Mouse (Mus musculus) heart, embryonic 10.5 days (tissue): ENCODE measurements around the gene Gzf1. TPM values are rescaled to one million over a fixed set of nuclear protein-coding genes. Genes with fewer than 3 reads are reported as not detected.

Source experiments
- DNase-seq: peaks from one replicate; pipeline ENCODE4 v3.0.0-alpha.2; 2017; ENCODE audit warnings: low spot score
- H3K27ac ChIP-seq: fragments of 300-500 bp; sonication (generic); 2 replicates; pipeline ENCODE4 v1.5.1; 2016; ENCODE audit warnings: mild to moderate bottlenecking
- H3K27me3 ChIP-seq: fragments of 300-500 bp; sonication (generic); 2 replicates; pipeline ENCODE4 v1.6.1; 2016; ENCODE audit warnings: mild to moderate bottlenecking; ENCODE audit not compliant: poor library complexity, insufficient read depth, severe bottlenecking
- H3K36me3 ChIP-seq: fragments of 300-500 bp; sonication (generic); 2 replicates; pipeline ENCODE4 v1.6.1; 2016; ENCODE audit warnings: mild to moderate bottlenecking, moderate library complexity
- H3K4me1 ChIP-seq: fragments of 300-500 bp; sonication (generic); 2 replicates; pipeline ENCODE4 v1.6.1; 2016; ENCODE audit warnings: mild to moderate bottlenecking
- H3K4me3 ChIP-seq: fragments of 300-500 bp; sonication (generic); 2 replicates; pipeline ENCODE4 v1.5.1; 2016; ENCODE audit warnings: mild to moderate bottlenecking, moderate library complexity
- H3K9me3 ChIP-seq: fragments of 300-500 bp; sonication (generic); 2 replicates; pipeline ENCODE4 v1.6.1; 2016; ENCODE audit warnings: mild to moderate bottlenecking, moderate library complexity
- WGBS: fragments of 180-500 bp; shearing (Covaris S2); methylation state at CpG from one replicate; pipeline ENCODE4 v1.1.7; 2016; 5-methylcytosine and 5-hydroxymethylcytosine counted together
- polyA plus RNA-seq: library from polyadenylated mRNA; unstranded; fragments of >200 nt; fragmentation: Nextera tagmentation; extraction: Ambion mirVana; gene quantifications from 2 replicates; pipeline ENCODE4 v1.2.1, GENCODE M21; 2016

Gene Gzf1
- polyA plus RNA-seq, 1 experiment from 2014 or later, result 18.3 TPM

- no peak for DNase-seq
- Histone ChIP-seq H3K9me3 (no peaks in the 10 kb centered on the region), H3K27me3 (no peaks in the 10 kb centered on the region), H3K4me1 (peaks cover 9% of the 10 kb centered on the region; the same call in 1 of the 2 replicates), H3K27ac (no peak overlapping the region), H3K36me3 (no peaks in the 10 kb centered on the region), H3K4me3 (no peak overlapping the region)
- 69% methylated on average over 2 of the region's 2 CpGs for WGBS
Observed at GRCm38 (mm10) chr2:148719271-148719995, 38.6 kb downstream of the Gzf1 start.

GRCm38 (mm10) chr2:148731614-148732326 lies 50.9 kb downstream of the Gzf1 start:
- Histone ChIP-seq H3K9me3 (no peaks in the 10 kb centered on the region), H3K4me3 (peak overlapping the region; percentile 87), H3K4me1 (peaks cover 6% of the 10 kb centered on the region; the same call in 1 of the 2 replicates), H3K27ac (peak overlapping the region; percentile 87), H3K27me3 (no peaks in the 10 kb centered on the region), H3K36me3 (no peaks in the 10 kb centered on the region)
- no peak for DNase-seq
- 2% methylated on average over 35 of the region's 35 CpGs for WGBS

- Histone ChIP-seq H3K9me3 (no peaks in the 10 kb centered on the region), H3K27ac (peak within 1 kb of the TSS; percentile 87), H3K36me3 (no peaks in the 10 kb centered on the region), H3K4me3 (peak within 1 kb of the TSS; percentile 87), H3K27me3 (no peaks in the 10 kb centered on the region), H3K4me1 (peaks cover 6% of the 10 kb centered on the region; the same call in 1 of the 2 replicates)
- WGBS, result 4% methylated on average over 18 of the region's 18 CpGs
- DNase-seq, result peak; percentile 97
Observed at GRCm38 (mm10) chr2:148732327-148733000, 51.6 kb downstream of the Gzf1 start, which contains the start of gene Napb. TSS of gene Napb (minus strand) at chr2:148732467.

Other genes with a start within 250 kb of the Gzf1 start
- gene Cd93, start 237.5 kb upstream of the Gzf1 start, polyA plus RNA-seq, result 10.3 and 19.7 TPM in 2 replicates
- 75.2 and 102 TPM in 2 replicates for gene Nxt1, start 8.4 kb upstream of the Gzf1 start, polyA plus RNA-seq
- 2.5 and 2.7 TPM in 2 replicates for gene Napb, start 51.4 kb downstream of the Gzf1 start, polyA plus RNA-seq
- gene Cstl1, start 69.3 kb downstream of the Gzf1 start, polyA plus RNA-seq, result not detected in 2 replicates
- not detected in 2 replicates for gene Cst11, start 90.5 kb downstream of the Gzf1 start, polyA plus RNA-seq
- gene 8030411F24Rik, start 101.0 kb downstream of the Gzf1 start, polyA plus RNA-seq, result not detected in 2 replicates
- gene Cst12, start 108.3 kb downstream of the Gzf1 start, polyA plus RNA-seq, result not detected in 2 replicates
- gene Cst8, start 117.8 kb downstream of the Gzf1 start, polyA plus RNA-seq, result not detected in 2 replicates
- gene Cst13, start 139.1 kb downstream of the Gzf1 start, polyA plus RNA-seq, result not detected in 2 replicates
- 0.74 and 0.80 TPM in 2 replicates for gene Cst9, start 154.1 kb downstream of the Gzf1 start, polyA plus RNA-seq
- not detected in 2 replicates for gene 9230104L09Rik, start 184.0 kb downstream of the Gzf1 start, polyA plus RNA-seq
- gene Cst3, start 194.7 kb downstream of the Gzf1 start, polyA plus RNA-seq, result 567 and 803 TPM in 2 replicates